Mouse (Mus musculus): ENCODE measurements at regions not wholly inside any gene's neighbourhood (a gene's known extent, or its start where the extent isn't known, plus 50 kb on each side); places are given as distances from the start of the nearest gene placed in this dataset.

DNA sequence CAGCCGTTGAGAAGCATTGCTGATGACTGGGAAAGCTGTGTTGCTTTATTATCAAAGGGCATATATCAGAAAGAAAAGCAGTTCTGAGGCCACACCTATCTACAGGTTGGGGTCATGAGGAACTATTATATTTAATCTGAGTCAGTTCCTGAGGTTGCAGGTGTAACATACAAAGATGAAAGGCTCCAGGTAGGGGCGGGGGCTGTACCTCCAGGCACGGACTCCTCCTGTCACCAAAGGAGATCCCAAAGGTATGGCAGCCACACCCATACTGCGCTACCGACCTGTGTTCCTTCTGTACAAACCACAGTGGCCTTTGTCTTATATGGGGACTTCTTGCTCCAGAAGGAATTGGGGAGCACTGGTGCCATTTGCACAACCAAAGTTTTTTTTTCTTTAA, 149.4 kb upstream of the Klf3 start:
- no peak for DNase-seq (ENCODE audit: low spot score)

DNA sequence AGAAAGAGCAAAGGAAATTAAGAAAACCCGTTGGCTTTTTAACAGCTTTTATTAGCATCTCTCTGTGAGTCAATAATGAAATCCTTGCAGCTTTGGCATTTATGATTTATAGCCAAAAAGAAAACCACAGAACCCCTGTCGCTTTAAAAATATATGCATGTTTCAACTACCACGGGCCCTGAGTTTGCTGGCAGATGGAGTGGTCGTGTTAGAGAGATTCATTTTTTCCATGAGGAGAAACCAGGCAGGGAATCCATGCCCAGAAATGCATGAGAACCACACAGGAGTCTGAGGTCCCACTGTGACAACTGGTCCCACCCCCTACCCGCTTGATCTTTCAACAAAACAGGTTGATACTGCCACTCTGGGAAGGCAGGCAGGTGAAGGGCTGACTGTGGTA, 147.9 kb upstream of the Klf3 start:
- DNase-seq (ENCODE audit: low spot score) = no peak

DNA sequence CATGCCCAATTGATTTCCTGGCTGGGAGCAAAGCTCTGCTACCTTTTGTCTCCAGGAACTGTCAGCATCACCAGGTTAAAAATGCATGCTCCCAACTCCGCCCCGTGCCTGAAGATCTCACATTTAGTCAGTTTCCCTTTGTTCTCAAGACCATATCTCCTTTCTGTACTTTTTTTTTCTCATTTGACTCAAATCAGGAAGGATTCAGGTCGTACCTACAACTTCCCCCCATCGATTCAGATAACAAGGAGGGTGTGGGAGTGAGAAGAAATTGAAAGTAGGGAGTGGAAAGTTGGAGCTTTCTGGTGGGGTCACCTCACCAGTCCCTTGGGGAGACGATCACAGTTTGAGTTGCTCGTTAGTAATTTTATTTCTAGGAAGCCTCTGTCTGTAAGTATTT, 141.2 kb upstream of the Klf3 start:
- no peak for DNase-seq (ENCODE audit: low spot score)

- DNase-seq (ENCODE audit: low spot score) = no peak
These were observed 140.7 kb upstream of the Klf3 start for GRCm38 (mm10) chr5:64662476-64662875.

DNA sequence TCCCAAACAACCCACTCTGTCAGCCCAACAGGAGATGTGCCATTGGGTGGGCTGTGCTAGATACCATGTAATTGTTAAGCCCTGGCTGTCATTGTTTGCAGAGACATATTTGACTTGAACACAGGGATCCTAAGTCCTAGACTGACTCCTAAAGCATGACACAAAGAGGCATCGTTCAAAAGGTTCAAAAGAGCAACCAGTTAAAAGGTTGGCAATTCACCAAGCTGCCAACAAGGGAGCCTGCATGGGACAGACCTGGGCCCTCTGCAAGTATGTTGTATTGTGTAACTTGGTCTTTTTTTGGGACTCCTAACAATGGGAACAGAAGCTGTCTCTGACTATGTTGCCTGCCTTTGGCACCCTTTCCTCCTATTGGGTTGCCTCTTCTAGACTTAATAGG, 139.4 kb upstream of the Klf3 start:
- peak; percentile 7 for DNase-seq (ENCODE audit: low spot score)

- no peak for DNase-seq (ENCODE audit: low spot score)
These were observed 138.1 kb upstream of the Klf3 start for GRCm38 (mm10) chr5:64665064-64665463.

DNA sequence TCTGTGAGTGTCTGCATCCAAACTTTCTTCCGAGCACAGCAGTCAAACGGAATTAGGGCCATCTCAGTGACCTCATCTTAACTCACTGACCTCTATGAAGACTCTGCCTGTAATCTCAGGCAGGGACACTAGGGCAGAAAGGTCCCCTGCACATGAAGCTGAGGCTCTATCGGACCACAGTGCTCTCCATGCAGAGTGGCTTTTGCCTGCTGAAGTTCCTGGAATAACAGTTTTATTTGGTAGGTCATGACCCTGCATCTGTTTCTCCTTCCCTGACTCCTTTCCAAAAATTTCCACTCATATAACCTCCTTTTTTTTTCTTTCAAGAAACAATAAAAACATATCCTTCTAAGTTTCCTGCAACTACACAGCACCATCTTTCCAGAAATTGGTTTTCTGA, 136.9 kb upstream of the Klf3 start:
- DNase-seq (ENCODE audit: low spot score) = peak; percentile 55

DNA sequence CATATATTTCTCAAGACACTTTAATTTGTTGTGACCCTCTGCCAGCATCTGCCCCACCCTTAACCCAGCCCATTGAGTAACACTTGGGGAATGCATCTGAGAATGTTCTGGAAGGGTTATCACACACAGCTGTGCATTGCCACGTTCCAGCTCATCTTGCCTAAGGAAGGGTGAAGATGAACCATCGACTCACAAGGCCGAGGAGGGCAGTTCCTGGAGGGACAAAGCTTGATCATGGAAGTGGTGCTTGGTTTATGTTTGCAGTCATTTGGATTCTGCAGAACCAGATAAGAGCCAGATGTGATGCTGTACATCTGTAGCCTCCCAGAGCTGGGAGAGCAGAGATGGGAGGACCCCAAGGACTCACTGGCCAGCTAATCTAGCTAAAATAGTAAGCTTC, 136.1 kb upstream of the Klf3 start:
- peak; percentile 40 for DNase-seq (ENCODE audit: low spot score)

DNA sequence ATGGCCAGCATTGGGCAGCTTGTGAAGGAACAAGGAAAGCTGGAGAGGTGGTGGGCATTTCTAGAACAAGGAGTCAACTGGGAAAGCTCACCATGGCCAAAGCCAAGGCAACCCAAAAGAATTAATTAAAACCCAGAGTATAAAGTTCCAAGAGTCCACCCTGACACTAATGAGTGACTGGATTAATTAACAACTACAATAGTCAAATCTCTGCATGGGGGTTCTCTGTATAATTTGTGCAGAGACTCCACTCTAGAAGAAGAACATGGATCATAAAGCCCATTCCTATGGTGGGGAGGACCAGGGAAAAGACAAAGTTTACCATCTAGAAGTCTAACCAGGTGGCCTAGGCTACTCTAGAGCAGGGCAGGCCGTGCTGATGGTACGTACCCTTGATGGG, 129.3 kb upstream of the Klf3 start:
- DNase-seq (ENCODE audit: low spot score) = no peak

- no peak for DNase-seq (ENCODE audit: low spot score)
These were observed 126.8 kb upstream of the Klf3 start for GRCm38 (mm10) chr5:64676214-64676945.

- no peak for DNase-seq (ENCODE audit: low spot score)
These were observed 126.1 kb upstream of the Klf3 start for GRCm38 (mm10) chr5:64676946-64677588.

GRCm38 (mm10) chr5:64678706-64679105, 124.5 kb upstream of the Klf3 start:
- no peak for DNase-seq (ENCODE audit: low spot score)

DNA sequence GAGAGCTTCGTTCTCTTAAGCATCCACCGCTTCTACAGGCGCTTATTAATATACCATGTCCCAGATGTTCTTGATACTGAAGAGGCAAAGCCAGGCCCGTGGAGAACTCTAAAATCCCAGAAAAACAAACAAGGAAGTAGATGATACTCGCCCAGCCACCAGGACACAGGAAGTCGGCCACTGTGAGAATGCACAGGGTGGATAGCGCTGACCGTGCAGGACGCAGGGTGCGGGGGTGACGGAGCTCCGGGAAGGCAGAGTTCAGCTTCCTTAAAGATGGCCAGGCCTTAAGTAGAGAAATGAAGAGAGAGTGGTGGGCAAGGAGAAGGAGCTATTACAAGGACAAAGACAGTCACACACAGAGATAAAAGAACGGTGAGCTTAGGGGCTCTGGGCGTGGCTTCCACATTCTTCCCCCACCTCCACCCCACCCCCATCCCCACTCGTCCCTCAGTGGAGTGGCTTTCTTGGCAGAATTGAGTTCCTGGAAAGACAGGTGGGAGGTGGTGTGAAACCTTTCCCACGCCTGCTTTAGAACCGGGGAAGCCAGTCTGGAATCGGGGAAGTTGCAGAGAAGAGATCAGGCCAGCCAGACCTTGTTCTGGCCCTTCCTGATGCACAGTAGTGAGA, 123.1 kb upstream of the Klf3 start:
- no peak for DNase-seq (ENCODE audit: low spot score)

DNA sequence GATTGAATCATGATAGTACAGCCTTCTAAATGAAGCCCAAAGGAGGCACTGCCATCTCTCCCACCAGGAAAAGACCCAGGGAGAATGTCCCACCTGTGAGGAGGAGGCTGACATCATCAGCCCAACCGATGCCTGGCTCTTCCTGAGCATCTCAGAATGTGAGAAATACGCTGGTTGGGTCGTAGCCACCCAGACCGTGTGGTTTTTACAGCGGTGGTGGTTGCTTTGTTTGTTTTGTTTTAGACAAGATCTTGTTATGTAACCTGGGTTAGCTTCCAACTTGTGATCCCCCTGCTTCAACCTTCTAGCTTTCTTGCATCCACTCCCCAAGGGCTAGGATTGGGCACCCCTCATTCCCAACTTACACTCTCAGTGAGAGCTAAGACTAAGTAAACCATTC, 122.0 kb upstream of the Klf3 start:
- no peak for DNase-seq (ENCODE audit: low spot score)

GRCm38 (mm10) chr5:64682326-64682845, 120.8 kb upstream of the Klf3 start:
- no peak for DNase-seq (ENCODE audit: low spot score)

DNA sequence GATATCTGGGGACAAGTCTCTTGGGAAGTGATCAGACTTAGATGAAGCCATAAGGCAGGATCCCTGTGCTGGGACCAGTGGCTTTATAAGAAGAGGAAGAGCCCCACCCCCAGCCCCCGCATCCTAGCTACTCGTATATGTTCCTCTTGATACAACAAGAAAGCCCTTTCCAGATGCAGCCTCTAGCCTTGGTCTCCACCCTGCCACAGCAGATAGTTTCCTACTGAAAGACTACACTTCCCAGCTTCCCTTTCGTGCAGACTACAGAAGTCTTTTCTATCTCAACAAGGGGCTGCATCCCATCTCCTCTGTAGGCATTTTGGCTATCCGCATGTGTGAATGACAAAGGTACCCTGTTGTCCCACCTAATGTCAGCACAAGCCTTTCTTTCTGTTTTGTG, 119.8 kb upstream of the Klf3 start:
- no peak for DNase-seq (ENCODE audit: low spot score)

GRCm38 (mm10) chr5:64684275-64684674, 118.9 kb upstream of the Klf3 start:
- DNase-seq (ENCODE audit: low spot score) = no peak

GRCm38 (mm10) chr5:64690148-64690547, 113.0 kb upstream of the Klf3 start:
- DNase-seq (ENCODE audit: low spot score) = no peak

- no peak for DNase-seq (ENCODE audit: low spot score)
These were observed 111.6 kb upstream of the Klf3 start for GRCm38 (mm10) chr5:64691406-64692100.

- no peak for DNase-seq (ENCODE audit: low spot score)
These were observed 110.9 kb upstream of the Klf3 start for GRCm38 (mm10) chr5:64692335-64692734.

DNA sequence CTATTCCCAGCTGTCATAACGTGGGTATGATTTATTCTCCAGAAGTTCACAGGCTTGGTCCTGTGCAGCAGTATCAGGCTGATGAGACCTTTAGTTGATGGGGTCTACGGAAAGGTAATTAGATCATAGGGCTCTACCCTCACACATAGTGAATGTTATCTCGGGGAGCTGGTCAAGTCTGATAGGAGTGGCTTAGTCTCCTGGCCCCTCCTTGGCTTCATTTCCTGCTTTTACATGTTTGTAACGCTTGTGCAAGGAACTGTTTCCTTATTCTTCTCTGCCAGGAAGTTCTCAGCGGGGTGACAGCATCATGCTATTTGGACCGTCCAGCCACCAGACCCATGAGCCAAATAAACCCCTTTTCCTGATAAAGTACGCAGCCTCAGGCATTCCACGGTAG, 109.6 kb upstream of the Klf3 start:
- no peak for DNase-seq (ENCODE audit: low spot score)

DNA sequence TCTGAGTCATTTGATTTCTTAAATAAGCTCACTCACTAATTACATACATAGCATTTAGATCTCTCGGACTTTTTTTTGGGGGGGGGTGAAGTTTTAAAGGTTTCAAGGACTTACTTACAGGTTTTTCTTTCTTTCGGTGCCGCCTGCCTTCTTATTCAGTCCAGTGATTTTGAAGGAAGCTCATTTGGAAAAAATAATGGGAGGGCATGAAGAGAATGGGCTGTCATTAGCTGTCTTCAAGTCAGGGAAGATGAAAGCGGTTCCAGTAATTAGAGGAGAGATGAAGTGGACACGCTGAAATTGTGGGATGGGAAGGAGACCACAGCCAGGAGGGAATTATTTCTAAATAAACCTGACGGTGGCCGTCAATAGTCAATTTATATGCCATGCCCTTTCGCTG, 108.6 kb upstream of the Klf3 start:
- no peak for DNase-seq (ENCODE audit: low spot score)

DNA sequence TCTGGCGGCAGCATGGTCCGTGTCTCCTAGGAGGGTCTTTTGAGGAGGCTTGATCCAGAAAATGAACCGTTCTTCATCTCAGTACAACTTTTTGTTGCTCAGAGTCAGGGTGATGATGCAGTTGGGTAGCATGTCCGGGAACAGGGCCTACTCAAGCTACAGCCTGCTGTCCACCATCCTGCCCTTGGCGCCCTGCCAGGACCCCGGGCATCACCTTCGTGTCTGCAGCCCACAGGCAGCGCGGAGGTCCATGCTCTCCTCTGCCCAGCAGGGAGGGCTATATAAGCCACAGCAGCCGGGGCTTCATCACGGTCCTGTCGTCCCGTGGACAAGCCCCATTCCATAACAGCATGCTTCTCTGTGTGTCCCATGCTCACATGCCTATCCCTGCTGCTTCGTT, 107.1 kb upstream of the Klf3 start:
- DNase-seq (ENCODE audit: low spot score) = no peak

All from adipocyte (in vitro differentiated cells).